Mouse (Mus musculus): ENCODE data around the gene Zfpm1. TPM values are rescaled to one million over a fixed set of nuclear protein-coding genes. Genes with fewer than 3 reads are reported as not detected.

Gene Zfpm1
- polyA plus RNA-seq, 1 experiment from 2014 or later, result 1.5 TPM

GRCm38 (mm10) chr8:122345181-122346095 lies 63.5 kb downstream of the Zfpm1 start:
- no peak overlapping the region for H3K9ac ChIP-seq
- no peak for ATAC-seq (replicated peaks)
- no peak overlapping the region for H3K4me2 ChIP-seq
- H3K27me3 ChIP-seq (replicated peaks), result peaks cover 24% of the 10 kb centered on the region
- no peak overlapping the region for H3K4me3 ChIP-seq
- peaks cover 34% of the 10 kb centered on the region for H3K4me1 ChIP-seq
- no peak overlapping the region for H3K27ac ChIP-seq
- no peaks in the 10 kb centered on the region for H3K9me3 ChIP-seq
- WGBS, result 53% methylated on average over 12 of the region's 12 CpGs
- H3K36me3 ChIP-seq (replicated peaks), result no peaks in the 10 kb centered on the region

- H3K9me3 ChIP-seq, result no peaks in the 10 kb centered on the region
- H3K27ac ChIP-seq, result no peak overlapping the region
- no peak overlapping the region for H3K4me2 ChIP-seq
- 0 out of 2 replicates have a peak, but pooled peaks have one; percentile 22 for ATAC-seq (replicated peaks)
- peaks cover 12% of the 10 kb centered on the region; the same call in 1 of the 2 replicates for H3K27me3 ChIP-seq (replicated peaks)
- peaks cover 34% of the 10 kb centered on the region for H3K4me1 ChIP-seq
- WGBS, result 61% methylated on average over 5 of the region's 5 CpGs
- H3K9ac ChIP-seq, result no peak overlapping the region
- H3K4me3 ChIP-seq, result no peak overlapping the region
- no peaks in the 10 kb centered on the region for H3K36me3 ChIP-seq (replicated peaks)
Observed at GRCm38 (mm10) chr8:122347811-122348552, 66.0 kb downstream of the Zfpm1 start.

GRCm38 (mm10) chr8:122349357-122350297 lies 67.7 kb downstream of the Zfpm1 start:
- ATAC-seq (replicated peaks), result no peak
- peaks cover 20% of the 10 kb centered on the region for H3K4me1 ChIP-seq
- no peak overlapping the region for H3K27ac ChIP-seq
- 46% methylated on average over 15 of the region's 15 CpGs for WGBS
- no peak overlapping the region for H3K4me3 ChIP-seq
- H3K27me3 ChIP-seq (replicated peaks), result 0 out of 2 replicates have a peak, but pooled peaks cover 5% of the 10 kb centered on the region
- no peak overlapping the region for H3K9ac ChIP-seq
- no peak overlapping the region for H3K4me2 ChIP-seq
- H3K36me3 ChIP-seq (replicated peaks), result no peaks in the 10 kb centered on the region
- H3K9me3 ChIP-seq, result no peaks in the 10 kb centered on the region

- H3K36me3 ChIP-seq (replicated peaks), result no peaks in the 10 kb centered on the region
- H3K4me1 ChIP-seq, result peaks cover 20% of the 10 kb centered on the region
- 0 out of 2 replicates have a peak, but pooled peaks cover 5% of the 10 kb centered on the region for H3K27me3 ChIP-seq (replicated peaks)
- no peak overlapping the region for H3K27ac ChIP-seq
- H3K4me3 ChIP-seq, result no peak overlapping the region
- 21% methylated on average over 11 of the region's 11 CpGs for WGBS
- H3K4me2 ChIP-seq, result no peak overlapping the region
- no peaks in the 10 kb centered on the region for H3K9me3 ChIP-seq
- no peak overlapping the region for H3K9ac ChIP-seq
- ATAC-seq (replicated peaks), result peak; percentile 75; the same call in 1 of the 2 replicates
Observed at GRCm38 (mm10) chr8:122350309-122351089, 68.6 kb downstream of the Zfpm1 start.

GRCm38 (mm10) chr8:122354157-122354556 lies 72.2 kb downstream of the Zfpm1 start:
- Histone ChIP-seq H3K4me2 (no peak overlapping the region), H3K27ac (no peak overlapping the region), H3K9me3 (no peaks in the 10 kb centered on the region), H3K36me3 (replicated peaks) (no peaks in the 10 kb centered on the region), H3K4me1 (peaks cover 15% of the 10 kb centered on the region), H3K27me3 (replicated peaks) (no peaks in the 10 kb centered on the region), H3K9ac (no peak overlapping the region), H3K4me3 (no peak overlapping the region)
- no peak for ATAC-seq (replicated peaks)
- 84% methylated on average over 8 of the region's 8 CpGs for WGBS

GRCm38 (mm10) chr8:122355642-122356606 lies 74.0 kb downstream of the Zfpm1 start:
- no peak for ATAC-seq (replicated peaks)
- no peak overlapping the region for H3K27ac ChIP-seq
- no peak overlapping the region for H3K9ac ChIP-seq
- H3K9me3 ChIP-seq, result no peaks in the 10 kb centered on the region
- H3K4me1 ChIP-seq, result peaks cover 1% of the 10 kb centered on the region; the same call in 1 of the 2 replicates
- H3K27me3 ChIP-seq (replicated peaks), result peaks cover 4% of the 10 kb centered on the region; the same call in 1 of the 2 replicates
- WGBS, result 76% methylated on average over 9 of the region's 9 CpGs
- no peaks in the 10 kb centered on the region for H3K36me3 ChIP-seq (replicated peaks)
- no peak overlapping the region for H3K4me3 ChIP-seq
- H3K4me2 ChIP-seq, result no peak overlapping the region

GRCm38 (mm10) chr8:122357202-122357601 lies 75.3 kb downstream of the Zfpm1 start:
- no peak for ATAC-seq (replicated peaks)
- Histone ChIP-seq H3K27ac (no peak overlapping the region), H3K4me2 (no peak overlapping the region), H3K36me3 (replicated peaks) (no peaks in the 10 kb centered on the region), H3K9me3 (no peaks in the 10 kb centered on the region), H3K9ac (no peak overlapping the region), H3K27me3 (replicated peaks) (peaks cover 7% of the 10 kb centered on the region; the same call in 1 of the 2 replicates), H3K4me1 (no peaks in the 10 kb centered on the region), H3K4me3 (no peak overlapping the region)
- 61% methylated on average over 11 of the region's 11 CpGs for WGBS

- no peaks in the 10 kb centered on the region for H3K9me3 ChIP-seq
- no peak overlapping the region for H3K4me3 ChIP-seq
- H3K36me3 ChIP-seq (replicated peaks), result no peaks in the 10 kb centered on the region
- H3K27ac ChIP-seq, result no peak overlapping the region
- no peak for ATAC-seq (replicated peaks)
- peaks cover 7% of the 10 kb centered on the region; the same call in 1 of the 2 replicates for H3K27me3 ChIP-seq (replicated peaks)
- no peak overlapping the region for H3K9ac ChIP-seq
- no peak overlapping the region for H3K4me2 ChIP-seq
- 87% methylated on average over 5 of the region's 5 CpGs for WGBS
- H3K4me1 ChIP-seq, result no peaks in the 10 kb centered on the region
Observed at GRCm38 (mm10) chr8:122357641-122358040, 75.7 kb downstream of the Zfpm1 start.

- Histone ChIP-seq H3K4me2 (no peak overlapping the region), H3K4me1 (no peaks in the 10 kb centered on the region), H3K9me3 (no peaks in the 10 kb centered on the region), H3K36me3 (replicated peaks) (no peaks in the 10 kb centered on the region), H3K9ac (no peak overlapping the region), H3K27me3 (replicated peaks) (peaks cover 8% of the 10 kb centered on the region; the same call in 1 of the 2 replicates), H3K4me3 (no peak overlapping the region), H3K27ac (no peak overlapping the region)
- no peak for ATAC-seq (replicated peaks)
- WGBS, result 77% methylated on average over 15 of the region's 15 CpGs
Observed at GRCm38 (mm10) chr8:122359111-122359775, 77.3 kb downstream of the Zfpm1 start.

Data from midbrain, embryonic 15.5 days (tissue).